Mouse (Mus musculus) adrenal gland, postnatal 25 days (tissue): ENCODE results near the gene Upk1a. TPM values are rescaled to one million over a fixed set of nuclear protein-coding genes. Genes with fewer than 3 reads are reported as not detected.
A peak's percentile ranks its signal among the peaks of the same experiment; 100 is the strongest.

ENCODE experiments used
- DNase-seq: peaks from one replicate; pipeline ENCODE4 v3.0.0; 2021; ENCODE audit warnings: mixed read lengths
- microRNA-seq, 2 experiments: library from miRNA; unstranded; fragments of <30 nt; microRNA quantifications; one replicate each; pipeline ENCODE4 v1.2.0; 2021
- total RNA-seq: library from RNA; stranded (reverse); gene quantifications from 2 replicates; pipeline ENCODE4 v1.2.3, GENCODE M21; 2021

The Upk1a gene
- total RNA-seq, 1 experiment from 2014 or later: 0.36 TPM

- peak; percentile 52 for DNase-seq
These were observed 39.7 kb downstream of the Upk1a start for GRCm38 (mm10) chr7:30572969-30573368.

- DNase-seq: no peak
These were observed 40.3 kb downstream of the Upk1a start for GRCm38 (mm10) chr7:30572389-30572788.

- DNase-seq: no peak
These were observed 45.1 kb downstream of the Upk1a start for GRCm38 (mm10) chr7:30567555-30567954.

- no peak for DNase-seq
These were observed 46.6 kb downstream of the Upk1a start for GRCm38 (mm10) chr7:30566033-30566432.

GRCm38 (mm10) chr7:30564970-30565571 lies 47.6 kb downstream of the Upk1a start, which contains the start of gene Igflr1:
TSS of gene Igflr1 (plus strand) at chr7:30565427.
- DNase-seq: peak; percentile 1

- no peak for DNase-seq
These were observed 48.8 kb downstream of the Upk1a start for GRCm38 (mm10) chr7:30563906-30564280.

- DNase-seq: peak; percentile 96
These were observed 49.3 kb downstream of the Upk1a start, which contains the start of the genes U2af1l4, Gm49396 and Psenen for GRCm38 (mm10) chr7:30563117-30563905. TSS of gene U2af1l4 (plus strand) at chr7:30563301. TSS of gene Gm49396 (plus strand) at chr7:30563344. TSS of gene Psenen (minus strand) at chr7:30563627.

GRCm38 (mm10) chr7:30562526-30563116 lies 50.0 kb downstream of the Upk1a start:
- no peak for DNase-seq

GRCm38 (mm10) chr7:30560296-30560695 lies 52.4 kb downstream of the Upk1a start:
- DNase-seq: no peak

- DNase-seq: peak; percentile 94
These were observed 53.1 kb downstream of the Upk1a start, which contains the start of gene Lin37 for GRCm38 (mm10) chr7:30559443-30559954. TSS of gene Lin37 (minus strand) at chr7:30559838.

GRCm38 (mm10) chr7:30558656-30559442 lies 53.8 kb downstream of the Upk1a start:
- DNase-seq: no peak

- DNase-seq: no peak
These were observed 54.6 kb downstream of the Upk1a start for GRCm38 (mm10) chr7:30557901-30558514.

GRCm38 (mm10) chr7:30556894-30557536 lies 55.6 kb downstream of the Upk1a start:
- no peak for DNase-seq

- no peak for DNase-seq
These were observed 58.6 kb downstream of the Upk1a start for GRCm38 (mm10) chr7:30553810-30554584.

Small RNA genes lying within 50 kb of the gene (microRNA-seq; reads per million reads assigned to microRNA genes)
- gene Mir3569: 0 to 0.34 reads per million in 2 experiments

Other genes starting within 250 kb of the Upk1a start
- gene Tyrobp, start 199.1 kb downstream of the Upk1a start, total RNA-seq: 14.9 and 15.0 TPM in 2 replicates
- 2.6 TPM in 1 of 2 replicates, not detected in the other for gene Hcst, start 193.0 kb downstream of the Upk1a start, total RNA-seq
- 1.2 and 2.1 TPM in 2 replicates for gene Nfkbid, start 191.1 kb downstream of the Upk1a start, total RNA-seq
- 19.6 and 29.9 TPM in 2 replicates for gene Aplp1, start 167.3 kb downstream of the Upk1a start, total RNA-seq
- not detected in 2 replicates for gene Kirrel2, start 155.2 kb downstream of the Upk1a start, total RNA-seq
- not detected in 2 replicates for gene Nphs1, start 154.5 kb downstream of the Upk1a start, total RNA-seq
- gene Prodh2, start 119.2 kb downstream of the Upk1a start, total RNA-seq: 1.6 TPM in 1 of 2 replicates, not detected in the other
- gene Arhgap33, start 77.8 kb downstream of the Upk1a start, total RNA-seq: 5.6 and 7.4 TPM in 2 replicates
- gene Hspb6, start 60.7 kb downstream of the Upk1a start, total RNA-seq: 30.2 and 33.5 TPM in 2 replicates
- 14.8 TPM in 2 replicates for gene Proser3, start 60.5 kb downstream of the Upk1a start, total RNA-seq
- gene Lin37, start 53.0 kb downstream of the Upk1a start, total RNA-seq: 56.9 and 67.6 TPM in 2 replicates
- gene U2af1l4, start 49.5 kb downstream of the Upk1a start, total RNA-seq: 71.9 and 81.8 TPM in 2 replicates
- 6.3 and 8.0 TPM in 2 replicates for gene Gm49396, start 49.5 kb downstream of the Upk1a start, total RNA-seq
- gene Psenen, start 49.2 kb downstream of the Upk1a start, total RNA-seq: 148 and 160 TPM in 2 replicates
- 4.4 and 6.7 TPM in 2 replicates for gene Igflr1, start 47.4 kb downstream of the Upk1a start, total RNA-seq
- gene Kmt2b, start 24.1 kb downstream of the Upk1a start, total RNA-seq: 60.7 and 73.7 TPM in 2 replicates
- 0.33 and 0.71 TPM in 2 replicates for gene Zbtb32, start 13.9 kb downstream of the Upk1a start, total RNA-seq
- gene Cox6b1, start 13.3 kb upstream of the Upk1a start, total RNA-seq: 1,003 and 1,219 TPM in 2 replicates
- not detected in 2 replicates for gene Etv2, start 23.0 kb upstream of the Upk1a start, total RNA-seq
- 78.4 and 87.5 TPM in 2 replicates for gene Rbm42, start 37.5 kb upstream of the Upk1a start, total RNA-seq
- gene Haus5, start 52.1 kb upstream of the Upk1a start, total RNA-seq: 12.6 and 13.5 TPM in 2 replicates
- gene Pmis2, start 58.8 kb upstream of the Upk1a start, total RNA-seq: not detected in 2 replicates
- gene 2200002J24Rik, start 86.1 kb upstream of the Upk1a start, total RNA-seq: 5.5 and 11.1 TPM in 2 replicates
- 3.6 and 3.8 TPM in 2 replicates for gene Atp4a, start 99.4 kb upstream of the Upk1a start, total RNA-seq
- 209 TPM in 2 replicates for gene Tmem147, start 116.7 kb upstream of the Upk1a start, total RNA-seq
- not detected in 2 replicates for gene Gapdhs, start 130.8 kb upstream of the Upk1a start, total RNA-seq
- 310 and 338 TPM in 2 replicates for gene Sbsn, start 138.6 kb upstream of the Upk1a start, total RNA-seq
- gene Dmkn, start 150.9 kb upstream of the Upk1a start, total RNA-seq: 1.4 and 2.6 TPM in 2 replicates
- gene Krtdap, start 175.0 kb upstream of the Upk1a start, total RNA-seq: not detected in 2 replicates
- 0.52 TPM in 1 of 2 replicates, not detected in the other for gene Ffar2, start 210.9 kb upstream of the Upk1a start, total RNA-seq
- 0.70 TPM in 1 of 2 replicates, not detected in the other for gene Ffar3, start 243.3 kb upstream of the Upk1a start, total RNA-seq
- not detected in 2 replicates for gene Ffar1, start 248.7 kb upstream of the Upk1a start, total RNA-seq